In genomic region chr14:17742902-17743712, GRCm38 (mm10) we compare ENCODE assay signal across 13 mouse cellular contexts.
DNase-seq lines count a peak whose midpoint lies in the region; ATAC-seq and TF ChIP-seq lines count a peak whose summit lies in the region.
"Had no signal": no experiment of that assay in that cellular context is flagged by ENCODE, and none has a peak within 500 bp of the region (broad histone marks: within the 10 kb centered on the region; RNA-seq: fewer than 3 reads in every experiment).

No protein-coding gene starts in this region.

- H3K9me3 ChIP-seq in lung, embryonic 14.5 days (ENCODE audit: low read depth, low read length) = no peaks in the 10 kb centered on the region
- H3K9me3 ChIP-seq in intestine, embryonic 16.5 days (ENCODE audit: control insufficient read depth, low read length) = no peaks in the 10 kb centered on the region
- H3K9me3 ChIP-seq in midbrain, embryonic 15.5 days = no peaks in the 10 kb centered on the region
- H3K9me3 ChIP-seq: embryonic facial prominence, embryonic 15.5 days; heart, embryonic 13.5 days; neural tube, embryonic 15.5 days had no signal

- ATAC-seq in frontal cortex, adult (ENCODE audit: low TSS enrichment) = peak; percentile 46
- peak; percentile 44; the same call in 1 of the 2 replicates for ATAC-seq in lung, embryonic 14.5 days (ENCODE audit: insufficient read depth)
- ATAC-seq in intestine, embryonic 16.5 days = peak; percentile 64
- no peak for ATAC-seq in midbrain, embryonic 15.5 days (replicated peaks)

- H3K4me2 ChIP-seq in lung, embryonic 14.5 days = no peak overlapping the region
- no peak overlapping the region; the same call in 1 of the 2 replicates for H3K4me2 ChIP-seq in intestine, embryonic 16.5 days (ENCODE audit: low read depth, low read length)
- no peak overlapping the region for H3K4me2 ChIP-seq in midbrain, embryonic 15.5 days
- H3K4me2 ChIP-seq: embryonic facial prominence, embryonic 15.5 days; heart, embryonic 13.5 days; liver, embryonic 11.5 days; neural tube, embryonic 15.5 days had no signal

- DNase-seq in frontal cortex, postnatal 14 days (ENCODE audit: low spot score in 2 of 2) = no peak
- peak; percentile 54 for DNase-seq in lung, embryonic 14.5 days
- DNase-seq in lung, postnatal 10 days = no peak
- DNase-seq in adrenal gland, postnatal 14 days = peak; percentile 51
- DNase-seq in spleen, postnatal 4 days (ENCODE audit: low spot score in 2 of 2) = no peak
- DNase-seq: B cell, adult 2 months had no signal

- H3K27me3 ChIP-seq in lung, embryonic 14.5 days (ENCODE audit: insufficient read depth, low read length) = no peaks in the 10 kb centered on the region
- no peaks in the 10 kb centered on the region for H3K27me3 ChIP-seq in intestine, embryonic 16.5 days (replicated peaks; ENCODE audit: control insufficient read depth, insufficient read depth, low read length)
- no peaks in the 10 kb centered on the region for H3K27me3 ChIP-seq in midbrain, embryonic 15.5 days (replicated peaks)
- H3K27me3 ChIP-seq: embryonic facial prominence, embryonic 15.5 days; heart, embryonic 13.5 days; neural tube, embryonic 15.5 days had no signal

- TF ChIP-seq CTCF in lung, embryonic 14.5 days (IDR thresholded peaks at IDR 0.05; ENCODE audit: low read depth) = no peak

- H3K9ac ChIP-seq in lung, embryonic 14.5 days = no peak overlapping the region
- no peak overlapping the region for H3K9ac ChIP-seq in intestine, embryonic 16.5 days (ENCODE audit: low read depth, low read length)
- H3K9ac ChIP-seq in midbrain, embryonic 15.5 days = no peak overlapping the region
- H3K9ac ChIP-seq: embryonic facial prominence, embryonic 15.5 days; heart, embryonic 13.5 days; neural tube, embryonic 15.5 days had no signal

- no peak overlapping the region for H3K4me3 ChIP-seq in lung, embryonic 14.5 days (ENCODE audit: low read depth, low read length)
- no peak overlapping the region for H3K4me3 ChIP-seq in intestine, embryonic 16.5 days (ENCODE audit: low read length)
- no peak overlapping the region for H3K4me3 ChIP-seq in midbrain, embryonic 15.5 days
- H3K4me3 ChIP-seq: embryonic facial prominence, embryonic 15.5 days; heart, embryonic 13.5 days; neural tube, embryonic 15.5 days had no signal

- H3K27ac ChIP-seq in lung, embryonic 14.5 days (ENCODE audit: low read depth) = no peak overlapping the region
- peak overlapping the region; percentile 14; the same call in 1 of the 2 replicates for H3K27ac ChIP-seq in intestine, embryonic 16.5 days (ENCODE audit: low read length)
- H3K27ac ChIP-seq in midbrain, embryonic 15.5 days = no peak overlapping the region
- H3K27ac ChIP-seq: embryonic facial prominence, embryonic 15.5 days; heart, embryonic 13.5 days; neural tube, embryonic 15.5 days had no signal

- no peaks in the 10 kb centered on the region for H3K36me3 ChIP-seq in lung, embryonic 14.5 days (ENCODE audit: insufficient read depth)
- no peaks in the 10 kb centered on the region for H3K36me3 ChIP-seq in intestine, embryonic 16.5 days (ENCODE audit: control insufficient read depth, insufficient read depth, low read length)
- H3K36me3 ChIP-seq in midbrain, embryonic 15.5 days (replicated peaks) = no peaks in the 10 kb centered on the region
- H3K36me3 ChIP-seq: embryonic facial prominence, embryonic 15.5 days; heart, embryonic 13.5 days; neural tube, embryonic 15.5 days had no signal

- 39% methylated on average over 9 of the region's 9 CpGs for WGBS in lung, embryonic 14.5 days
- 38% methylated on average over 9 of the region's 9 CpGs for WGBS in intestine, embryonic 16.5 days
- 68% methylated on average over 9 of the region's 9 CpGs for WGBS in midbrain, embryonic 15.5 days

- 0 out of 2 replicates have a peak, but pooled peaks cover 4% of the 10 kb centered on the region for H3K4me1 ChIP-seq in lung, embryonic 14.5 days (ENCODE audit: insufficient read depth)
- H3K4me1 ChIP-seq in intestine, embryonic 16.5 days (ENCODE audit: control insufficient read depth, insufficient read depth, low read length) = peaks cover 9% of the 10 kb centered on the region
- no peaks in the 10 kb centered on the region for H3K4me1 ChIP-seq in midbrain, embryonic 15.5 days
- H3K4me1 ChIP-seq: heart, embryonic 13.5 days had no signal

Comparison
In these comparisons a context has a peak if more than half of its experiments do, and no peak if none do; other contexts are left out.
1. DNase-seq: peak in lung, embryonic 14.5 days (single experiment) and adrenal gland, postnatal 14 days (single experiment); none in frontal cortex, postnatal 14 days (0 of 2), lung, postnatal 10 days (single experiment) and spleen, postnatal 4 days (0 of 2).